ENCODE assay signal across 8 mouse cellular contexts in the genomic region with DNA sequence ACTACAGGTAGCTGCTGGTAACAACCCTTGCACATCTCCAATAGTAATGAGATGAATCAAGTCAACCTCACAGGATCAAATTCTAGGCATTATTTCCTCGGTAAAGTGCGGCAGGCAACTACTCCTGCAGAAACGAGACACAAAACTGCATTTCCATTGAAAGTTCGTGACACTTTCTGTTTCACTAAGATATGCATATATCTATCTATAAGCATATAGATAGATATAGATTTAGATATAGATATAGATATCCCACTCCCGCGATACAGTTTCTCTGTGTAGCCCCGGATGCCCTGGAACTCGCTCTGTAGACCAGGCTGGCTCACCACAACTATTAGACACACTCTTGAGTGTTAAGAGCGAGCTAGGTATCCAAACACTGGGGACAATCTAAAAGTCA. TPM values are rescaled to one million over a fixed set of nuclear protein-coding genes. Genes with fewer than 3 reads are reported as not detected.
DNase-seq lines count a peak whose midpoint lies in the region; ATAC-seq and TF ChIP-seq lines count a peak whose summit lies in the region.

No protein-coding gene starts in this region.

- no peak for DNase-seq in kidney, postnatal 0 days (ENCODE audit: low spot score)
- no peak for DNase-seq in kidney, adult 8-10 months
- DNase-seq in hindbrain, postnatal 0 days (ENCODE audit: low spot score), result no peak
- peak; percentile 51 for DNase-seq in naive thymus-derived CD4-positive, alpha-beta T cell, adult 2 months (ENCODE audit: low read depth)
- DNase-seq in gastrocnemius, adult 18-20 months (ENCODE audit: low spot score), result no peak
- DNase-seq in adrenal gland, postnatal 25 days, result no peak
- no peak for DNase-seq in urinary bladder, postnatal 14 days (ENCODE audit: low spot score)

- no peak for TF ChIP-seq CTCF in kidney, postnatal 0 days (IDR thresholded peaks at IDR 0.05; ENCODE audit: low read depth)
- no peak for TF ChIP-seq CTCF in bone marrow, adult 2 months (IDR thresholded peaks at IDR 0.05; ENCODE audit: control insufficient read depth, insufficient read depth, low read length)
- TF ChIP-seq CTCF in hindbrain, postnatal 0 days (IDR thresholded peaks at IDR 0.05; ENCODE audit: low read depth), result no peak

- 25% methylated on average over 9 of the region's 9 CpGs for whole genome bisulfite sequencing in kidney, postnatal 0 days
- 4% methylated on average over 9 of the region's 9 CpGs for WGBS in bone marrow, adult 2 months
- WGBS in hindbrain, postnatal 0 days, result 28% methylated on average over 9 of the region's 9 CpGs

- H3K4me3 ChIP-seq in kidney, postnatal 0 days (replicated peaks; ENCODE audit: low read depth, low read length), result peak overlapping the region; percentile 61
- peak overlapping the region; percentile 63 for H3K4me3 ChIP-seq in bone marrow, adult 2 months (replicated peaks; ENCODE audit: control insufficient read depth, low read depth, low read length)
- peak overlapping the region; percentile 68 for H3K4me3 ChIP-seq in hindbrain, postnatal 0 days (ENCODE audit: low read length)

- H3K9me3 ChIP-seq in kidney, postnatal 0 days (replicated peaks; ENCODE audit: low read length), result no peaks in the 10 kb centered on the region
- H3K9me3 ChIP-seq in hindbrain, postnatal 0 days (ENCODE audit: low read length), result no peaks in the 10 kb centered on the region

- peak overlapping the region; percentile 74 for H3K9ac ChIP-seq in kidney, postnatal 0 days (ENCODE audit: low read depth, low read length)
- peak overlapping the region; percentile 70; the same call in 1 of the 2 replicates for H3K9ac ChIP-seq in hindbrain, postnatal 0 days (replicated peaks; ENCODE audit: low read length)

- ATAC-seq in kidney, postnatal 0 days (replicated peaks; ENCODE audit: low FRiP score, low read depth), result no peak
- no peak for ATAC-seq in hindbrain, postnatal 0 days

- no peaks in the 10 kb centered on the region for H3K27me3 ChIP-seq in kidney, postnatal 0 days (ENCODE audit: insufficient read depth, low read length)
- no peaks in the 10 kb centered on the region for H3K27me3 ChIP-seq in hindbrain, postnatal 0 days (ENCODE audit: insufficient read depth, low read length)

- no peak overlapping the region for H3K27ac ChIP-seq in kidney, postnatal 0 days
- H3K27ac ChIP-seq in bone marrow, adult 2 months (ENCODE audit: control insufficient read depth, insufficient read depth, low read depth, low read length, poor library complexity), result no peak overlapping the region; the same call in 1 of the 2 replicates
- no peak overlapping the region for H3K27ac ChIP-seq in hindbrain, postnatal 0 days

- no peaks in the 10 kb centered on the region for H3K36me3 ChIP-seq in kidney, postnatal 0 days (ENCODE audit: insufficient read depth, low read length)
- H3K36me3 ChIP-seq in hindbrain, postnatal 0 days (ENCODE audit: insufficient read depth, low read length), result no peaks in the 10 kb centered on the region

- no peaks in the 10 kb centered on the region for H3K4me1 ChIP-seq in kidney, postnatal 0 days (replicated peaks; ENCODE audit: insufficient read depth, low read length)
- H3K4me1 ChIP-seq in bone marrow, adult 2 months (ENCODE audit: control insufficient read depth, insufficient read depth, low read length), result no peaks in the 10 kb centered on the region
- H3K4me1 ChIP-seq in hindbrain, postnatal 0 days (ENCODE audit: insufficient read depth, low read length), result no peaks in the 10 kb centered on the region

- TF ChIP-seq POLR2A in bone marrow, adult 2 months (IDR thresholded peaks at IDR 0.05; ENCODE audit: borderline replicate concordance, control insufficient read depth, low read depth, low read length), result no peak

- H3K4me2 ChIP-seq in kidney, postnatal 0 days (ENCODE audit: low read length), result peak overlapping the region; percentile 66
- peak overlapping the region; percentile 72 for H3K4me2 ChIP-seq in hindbrain, postnatal 0 days (ENCODE audit: low read depth, low read length)

RNA-seq across cellular contexts. Expression of gene 1190007I07Rik, which starts 0.8 kb away (rescaled TPM):
- 61.0 and 63.7 TPM in 2 replicates for polyA plus RNA-seq in kidney, postnatal 0 days (2015; fragmentation: Nextera tagmentation; extraction: Ambion mirVana)
- 16.5 and 38.3 TPM in 2 replicates for polyA plus RNA-seq in bone marrow, adult 2 months (2011; ENCODE audit: insufficient read depth, insufficient read length, low replicate concordance, missing spikeins)
- 23.3 and 31.0 TPM in 2 replicates for total RNA-seq in hindbrain, postnatal 0 days (2014; rRNA removed)
- polyA plus RNA-seq in hindbrain, postnatal 0 days (2015; fragmentation: Nextera tagmentation; extraction: Ambion mirVana), result 35.2 and 38.0 TPM in 2 replicates
- total RNA-seq in gastrocnemius, adult 18-20 months (2021), result 10 to 100 TPM; 31.9 to 32.8 TPM
- total RNA-seq in adrenal gland, postnatal 25 days (2021), result 28.0 and 28.2 TPM in 2 replicates

RNA-seq across cellular contexts. Expression of gene Tdg, which starts 7.4 kb away (rescaled TPM):
- 94.4 and 104 TPM in 2 replicates for polyA plus RNA-seq in kidney, postnatal 0 days (2015; fragmentation: Nextera tagmentation; extraction: Ambion mirVana)
- 21.6 and 27.5 TPM in 2 replicates for polyA plus RNA-seq in bone marrow, adult 2 months (2011; ENCODE audit: insufficient read depth, insufficient read length, low replicate concordance, missing spikeins)
- total RNA-seq in hindbrain, postnatal 0 days (2014; rRNA removed), result 58.9 and 63.9 TPM in 2 replicates
- polyA plus RNA-seq in hindbrain, postnatal 0 days (2015; fragmentation: Nextera tagmentation; extraction: Ambion mirVana), result 120 and 126 TPM in 2 replicates
- total RNA-seq in gastrocnemius, adult 18-20 months (2021), result 10 to 100 TPM; 10.5 to 12.0 TPM
- 35.7 and 36.6 TPM in 2 replicates for total RNA-seq in adrenal gland, postnatal 25 days (2021)
